Mouse (Mus musculus) heart, postnatal 25 days (tissue): Measurements from ENCODE around the gene Sema4d. TPM values are rescaled to one million over a fixed set of nuclear protein-coding genes. Genes with fewer than 3 reads are reported as not detected.

Source experiments
- DNase-seq: peaks from one replicate; pipeline ENCODE4 v3.0.0; 2022; ENCODE audit warnings: low spot score
- intact Hi-C: fragments of 180-260 bp; cut with DNase I; formaldehyde crosslinking; loops from one replicate; pipeline ENCODE4 v1.15.1; 2025
- total RNA-seq, 2 experiments: library from RNA; stranded (reverse); gene quantifications; 2 replicates each; pipeline ENCODE4 v1.2.3; 2021

Sema4d gene
- total RNA-seq, 2 experiments from 2014 or later: 61.6 to 70.0 TPM

DNA sequence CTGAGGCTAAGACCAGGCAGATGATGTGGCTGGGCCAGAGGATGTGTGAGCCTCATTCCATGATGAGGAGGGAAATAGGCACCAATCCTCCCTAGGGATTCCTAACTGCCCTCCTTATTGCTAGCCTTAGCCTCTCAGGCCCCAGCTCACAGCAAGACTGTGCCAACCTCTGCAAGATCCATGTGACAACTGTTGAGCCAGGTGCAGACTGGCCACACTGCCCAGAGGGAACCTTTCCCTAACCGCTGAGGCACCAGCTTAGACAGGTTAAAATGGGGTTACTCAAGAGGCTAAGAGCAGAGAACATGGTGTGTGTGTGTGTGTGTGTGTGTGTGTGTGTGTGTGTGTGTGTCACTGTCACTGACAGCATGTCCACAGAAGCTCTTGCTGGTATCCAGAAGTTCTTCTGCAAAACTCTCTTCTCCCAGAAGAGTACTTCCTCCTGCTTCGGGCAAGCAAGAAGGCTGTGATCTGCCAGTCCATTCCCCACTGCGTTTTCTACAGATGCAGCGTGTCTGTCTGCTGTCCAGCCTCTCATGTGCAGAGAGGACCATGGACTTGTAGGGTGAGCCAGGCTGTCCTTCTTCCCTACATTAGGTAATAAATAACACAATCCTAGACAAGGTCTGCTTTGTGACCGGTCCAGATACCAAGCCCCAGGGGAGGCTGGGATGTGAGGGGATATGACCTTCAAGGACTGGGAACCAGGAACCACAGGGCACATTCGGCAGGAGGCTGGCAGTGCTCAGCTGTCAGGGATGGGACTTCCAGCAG lies 24.8 kb upstream of the Sema4d start:
- no peak for DNase-seq
- intact Hi-C loops: no loop called here

DNA sequence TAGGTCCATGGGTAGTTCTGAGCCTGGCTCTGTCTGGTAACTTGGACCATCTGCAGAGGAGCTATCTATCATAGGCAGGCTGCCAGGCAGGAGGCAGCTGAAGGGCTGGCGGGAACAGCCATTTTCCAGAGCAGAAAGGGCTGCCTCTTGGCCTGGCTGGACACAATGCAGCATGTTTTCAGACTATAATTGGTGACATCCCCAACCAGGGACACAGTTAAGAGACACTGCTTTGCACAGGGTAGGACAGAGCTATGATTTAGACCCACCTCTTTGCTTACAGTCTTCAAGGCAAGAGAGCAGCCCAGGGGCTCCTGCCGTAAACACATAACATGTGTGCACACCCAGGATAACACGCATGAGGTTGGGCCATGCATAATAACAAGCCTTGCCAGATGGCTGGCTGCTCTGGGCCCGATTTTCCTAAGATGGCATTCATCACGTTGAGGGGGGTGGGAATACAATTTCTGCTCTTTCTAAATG lies 23.1 kb upstream of the Sema4d start:
- no peak for DNase-seq
- intact Hi-C loops: no loop called here

DNA sequence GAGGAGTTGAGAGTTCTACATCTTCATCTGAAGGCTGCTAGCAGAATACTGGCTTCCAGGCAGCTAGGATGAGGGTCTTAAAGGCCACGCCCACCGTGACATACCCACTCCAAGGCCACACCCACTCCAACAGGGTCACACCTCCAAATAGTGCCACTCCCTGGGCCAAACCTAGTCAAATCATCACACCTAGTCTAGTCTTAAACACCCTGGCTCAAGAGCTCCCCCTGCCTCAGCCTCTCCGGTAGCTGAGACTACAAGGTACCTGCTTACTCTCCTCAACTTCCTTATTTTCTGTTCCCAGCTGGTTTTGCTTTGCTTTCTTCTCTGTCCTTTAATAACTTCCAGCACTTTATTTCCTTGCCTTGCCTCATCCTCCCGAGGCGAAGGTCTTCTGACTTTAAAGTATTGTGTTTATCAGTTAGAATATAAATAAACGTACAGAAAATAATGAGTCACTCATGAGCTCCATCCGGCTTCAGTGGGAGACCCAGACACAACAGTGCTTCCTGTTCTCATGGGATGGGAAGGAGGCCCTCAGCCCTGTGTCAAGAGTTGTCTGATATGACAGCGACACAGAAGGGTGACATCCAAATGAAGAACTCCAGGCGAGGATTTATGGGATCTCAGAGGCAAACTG lies 22.4 kb upstream of the Sema4d start:
- no peak for DNase-seq
- intact Hi-C loops: no loop called here

DNA sequence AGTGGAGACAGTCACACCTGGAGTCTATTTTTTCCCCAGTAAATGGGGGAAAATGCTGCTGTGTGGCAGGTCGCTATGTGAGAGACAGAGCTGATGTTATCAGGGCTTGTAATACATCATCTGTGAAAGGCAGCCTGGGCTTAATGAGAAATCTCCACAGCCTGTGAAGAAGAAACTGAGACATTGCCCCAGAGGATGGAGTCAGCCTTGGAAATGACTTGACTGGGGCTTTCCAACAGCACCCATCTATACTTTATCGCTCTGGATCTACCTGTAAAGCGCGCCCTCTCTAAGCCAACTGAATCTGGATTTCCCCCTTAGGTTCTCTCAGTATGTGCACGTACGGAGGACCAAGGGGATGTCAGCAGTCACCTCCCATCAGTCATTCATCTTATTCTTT lies 21.1 kb upstream of the Sema4d start:
- no peak for DNase-seq
- intact Hi-C loops: no loop called here

DNA sequence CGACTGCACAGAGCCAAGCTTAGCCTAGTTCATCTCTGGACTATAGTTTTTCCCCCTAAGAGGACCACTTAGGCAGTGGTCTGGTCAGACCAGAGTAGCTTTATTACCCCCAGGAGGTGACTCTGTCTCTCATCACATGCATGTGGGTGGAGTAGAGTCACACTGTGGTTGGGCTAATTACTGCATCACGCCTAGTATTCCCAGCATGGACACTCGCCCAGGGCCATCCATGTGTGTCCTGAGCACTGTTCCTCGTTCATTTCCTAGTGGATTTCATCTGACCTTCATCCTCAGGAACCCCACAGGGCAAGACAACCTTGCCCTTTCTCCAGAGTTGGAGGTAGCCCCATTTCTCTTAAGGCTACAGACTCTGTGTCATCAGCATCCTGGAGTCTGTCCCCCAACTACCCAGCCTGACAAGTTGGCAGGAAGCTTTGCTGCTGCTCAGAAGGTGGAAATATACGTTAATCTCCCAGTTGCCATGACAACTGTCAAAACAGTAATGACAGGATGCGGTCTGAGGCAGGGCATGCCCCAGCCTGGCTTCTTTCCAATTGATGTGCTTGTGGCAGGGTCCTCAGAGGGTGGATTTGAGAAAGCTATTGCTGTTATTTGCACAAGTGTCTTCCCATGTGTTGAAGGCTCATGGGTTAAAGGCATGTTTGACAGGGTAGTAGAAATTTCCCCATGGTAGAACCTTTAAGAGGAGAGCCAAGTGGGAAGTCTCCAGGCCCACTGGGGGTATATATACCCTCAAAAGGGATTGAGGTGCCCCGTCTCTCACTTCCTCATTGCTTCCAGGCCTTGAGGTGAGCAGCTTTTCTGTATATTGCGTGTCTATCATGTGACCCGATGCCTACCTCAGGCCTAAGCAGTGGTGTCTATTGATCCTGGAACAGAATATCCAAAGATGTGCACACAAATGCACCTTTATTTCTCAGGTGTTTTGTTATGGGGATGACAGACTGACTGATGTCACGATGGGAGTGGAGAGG lies 20.4 kb upstream of the Sema4d start:
- DNase-seq: no peak
- intact Hi-C loops: no loop called here

DNA sequence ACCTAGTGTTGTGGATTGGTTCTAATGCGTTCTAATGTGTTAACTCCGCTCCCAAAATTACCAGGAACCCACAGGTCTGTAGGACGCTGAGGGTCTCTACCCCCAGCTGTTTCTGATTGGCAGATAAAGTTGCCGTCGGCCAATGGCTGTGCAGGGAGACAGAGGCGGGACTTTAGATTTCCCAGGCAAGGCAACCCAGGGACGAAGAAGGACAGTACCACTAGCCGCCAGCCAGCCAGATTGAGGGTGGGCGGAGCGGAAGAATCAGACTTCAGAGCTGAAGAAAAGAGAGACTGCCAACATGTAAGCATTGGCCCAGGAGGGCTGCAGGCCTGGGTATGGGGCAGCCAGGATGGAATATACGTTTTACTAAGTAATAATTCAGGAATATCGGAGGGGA lies 14.6 kb upstream of the Sema4d start:
- DNase-seq: no peak
- intact Hi-C loops: no loop called here

DNA sequence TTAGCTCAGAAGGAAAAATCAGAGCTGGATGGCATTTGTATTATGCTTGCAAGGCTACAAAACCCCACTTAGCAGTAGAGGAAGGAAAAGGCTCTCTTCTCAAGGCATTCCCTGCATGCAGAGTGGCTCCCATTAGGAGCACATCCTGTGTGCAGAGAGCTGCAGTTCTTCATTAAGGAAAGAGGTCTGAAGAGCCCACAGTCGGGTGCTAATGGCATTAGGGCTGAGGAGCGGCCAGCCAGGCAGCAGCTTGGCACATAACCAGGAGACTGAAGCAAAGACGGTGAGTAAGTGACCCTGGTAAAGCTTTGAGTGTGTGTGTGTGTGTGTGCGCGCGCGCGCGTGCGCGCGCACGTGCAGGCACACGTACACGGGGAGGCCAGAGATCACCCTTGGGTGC lies 12.7 kb upstream of the Sema4d start:
- DNase-seq: no peak
- intact Hi-C loops: no loop called here

DNA sequence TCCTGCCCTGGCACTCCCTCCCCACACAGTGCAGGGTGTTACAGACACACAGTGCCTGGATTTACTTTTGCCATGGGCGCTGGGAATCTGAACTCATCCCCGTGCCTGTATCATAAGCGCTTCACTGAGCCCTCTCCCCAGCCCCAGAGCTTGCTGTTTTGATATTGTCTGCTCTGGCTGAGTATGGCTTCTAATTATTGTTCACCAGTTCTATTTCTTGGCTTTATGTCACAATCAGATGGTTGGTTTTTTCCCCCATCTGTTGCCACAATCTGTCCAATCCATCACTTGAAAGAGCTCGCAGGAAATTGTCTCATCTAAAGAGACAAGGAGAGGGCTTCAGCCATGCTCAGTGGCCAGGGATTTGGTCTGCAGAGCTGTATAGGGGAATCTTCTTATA lies 12.1 kb upstream of the Sema4d start:
- intact Hi-C loops: no loop called here
- no peak for DNase-seq

DNA sequence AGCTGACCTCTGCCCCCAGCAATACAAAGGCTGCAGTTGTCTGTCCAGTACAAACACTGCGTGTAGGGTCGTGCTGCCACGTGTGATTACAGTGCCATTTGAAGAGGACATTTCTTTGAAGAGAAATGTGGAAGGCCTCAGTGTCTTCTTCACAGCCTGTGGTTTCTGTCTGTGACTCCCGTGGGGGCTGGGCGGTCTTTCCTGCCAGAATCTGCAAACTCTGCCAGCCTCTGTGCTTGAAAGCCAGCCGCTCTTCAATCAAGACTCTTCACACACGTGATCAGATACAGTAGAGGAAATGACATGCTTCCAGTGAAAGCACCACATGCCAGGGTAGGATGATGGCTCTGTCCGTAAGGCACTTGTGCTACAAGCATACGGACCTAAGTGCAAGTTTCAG lies 7.4 kb upstream of the Sema4d start:
- no peak for DNase-seq

DNA sequence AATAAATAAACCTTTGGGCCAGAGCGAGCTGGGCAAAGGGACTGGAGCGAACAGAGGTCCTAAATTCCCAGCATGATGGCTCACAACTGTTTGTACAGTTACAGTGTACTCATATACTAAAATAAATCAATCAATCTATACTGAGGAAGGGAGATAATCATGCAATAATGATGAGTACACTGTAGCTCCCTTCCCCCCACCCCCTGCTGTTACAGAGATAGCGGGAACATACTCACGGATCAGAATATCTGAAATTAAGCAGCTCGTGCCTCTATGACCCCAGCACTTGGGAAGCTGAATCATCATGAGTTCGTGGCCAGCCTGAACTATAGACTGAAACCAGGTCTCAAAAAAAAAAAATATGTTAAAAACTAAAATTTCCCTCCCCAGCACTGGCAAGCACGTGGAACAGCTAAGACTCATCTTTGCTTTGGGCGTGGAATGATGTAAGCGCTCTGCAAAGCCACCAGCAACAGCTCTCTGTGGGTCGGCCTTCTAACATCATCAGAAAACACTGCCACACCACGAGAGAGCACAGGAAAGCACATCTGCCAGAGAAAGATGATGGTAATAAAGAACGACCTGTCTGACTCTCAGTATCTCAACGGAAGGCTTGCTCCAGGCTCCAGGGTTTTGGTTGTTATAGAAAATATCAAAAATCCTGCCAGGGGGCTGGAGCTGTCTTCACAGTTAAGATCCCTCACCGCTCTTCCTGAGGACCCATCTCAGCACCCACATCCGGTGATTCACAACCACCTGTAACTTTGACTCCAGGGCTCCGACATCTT lies 6.4 kb upstream of the Sema4d start:
- intact Hi-C loops: no loop called here
- DNase-seq: no peak

More for the DNA sequence above, 7.4 kb upstream of the Sema4d start:
- intact Hi-C loops: no loop called here

DNA sequence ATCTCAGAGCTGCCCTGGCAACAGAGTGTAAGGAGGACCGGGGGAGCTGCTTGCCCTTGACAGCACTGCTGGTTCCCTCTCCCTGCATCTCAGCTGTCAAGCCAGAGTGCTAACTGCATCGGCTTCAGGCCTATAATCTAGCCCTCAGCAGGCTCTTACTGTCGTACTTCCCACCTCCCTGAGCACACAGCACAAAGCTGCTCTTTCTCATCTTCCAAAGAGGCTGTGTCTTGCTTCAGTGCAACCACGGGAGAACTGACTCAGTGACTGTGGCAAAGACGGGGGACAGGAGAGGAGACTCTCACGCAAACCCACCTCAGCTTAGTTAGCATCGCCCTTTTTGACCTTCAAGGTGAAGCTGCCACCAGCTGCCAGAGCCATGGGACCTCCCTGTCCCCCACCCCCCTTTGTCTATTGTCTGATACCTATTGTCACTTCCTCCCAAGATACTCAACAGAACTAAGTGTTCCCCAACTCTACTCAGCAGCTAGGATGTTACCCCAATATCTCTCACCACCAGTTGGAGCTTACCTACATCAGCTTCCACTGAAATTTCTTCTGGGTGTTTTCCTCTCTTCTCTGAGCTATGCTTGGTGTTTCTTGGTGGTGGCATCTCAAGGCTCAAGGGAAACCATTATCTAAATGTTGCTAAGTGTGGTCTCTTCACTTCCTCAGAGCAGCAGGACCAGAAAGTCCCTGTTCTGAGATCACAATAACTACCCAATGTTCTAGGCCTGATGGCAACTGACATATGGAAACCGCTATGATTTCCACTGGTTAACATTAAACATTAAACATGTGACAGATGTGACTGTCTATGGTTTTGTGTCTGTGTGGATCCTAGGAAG lies 4.6 kb upstream of the Sema4d start:
- DNase-seq: no peak
- intact Hi-C loops: no loop called here

DNA sequence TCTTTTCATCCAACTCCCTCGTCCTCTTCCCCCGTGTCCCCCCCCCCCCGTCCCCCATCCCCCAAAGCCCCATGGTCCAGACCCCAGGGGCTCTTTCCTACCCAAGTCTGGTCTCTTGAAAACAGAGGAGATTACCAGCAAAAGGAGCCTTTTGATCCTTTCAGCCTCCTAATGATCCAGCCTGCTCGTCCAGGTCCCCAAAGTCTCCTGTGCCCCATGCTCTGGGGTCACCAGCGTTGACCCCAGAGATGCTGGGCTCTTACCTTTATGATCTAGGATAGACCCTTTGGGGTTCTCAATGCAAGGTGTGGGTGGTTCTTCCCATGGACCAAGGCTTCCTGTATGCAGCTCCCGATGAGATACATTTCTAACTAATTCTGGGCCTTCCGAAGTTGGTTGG lies 401 bp upstream of the Sema4d start:
- intact Hi-C loops: no loop called here
- DNase-seq: no peak

DNA sequence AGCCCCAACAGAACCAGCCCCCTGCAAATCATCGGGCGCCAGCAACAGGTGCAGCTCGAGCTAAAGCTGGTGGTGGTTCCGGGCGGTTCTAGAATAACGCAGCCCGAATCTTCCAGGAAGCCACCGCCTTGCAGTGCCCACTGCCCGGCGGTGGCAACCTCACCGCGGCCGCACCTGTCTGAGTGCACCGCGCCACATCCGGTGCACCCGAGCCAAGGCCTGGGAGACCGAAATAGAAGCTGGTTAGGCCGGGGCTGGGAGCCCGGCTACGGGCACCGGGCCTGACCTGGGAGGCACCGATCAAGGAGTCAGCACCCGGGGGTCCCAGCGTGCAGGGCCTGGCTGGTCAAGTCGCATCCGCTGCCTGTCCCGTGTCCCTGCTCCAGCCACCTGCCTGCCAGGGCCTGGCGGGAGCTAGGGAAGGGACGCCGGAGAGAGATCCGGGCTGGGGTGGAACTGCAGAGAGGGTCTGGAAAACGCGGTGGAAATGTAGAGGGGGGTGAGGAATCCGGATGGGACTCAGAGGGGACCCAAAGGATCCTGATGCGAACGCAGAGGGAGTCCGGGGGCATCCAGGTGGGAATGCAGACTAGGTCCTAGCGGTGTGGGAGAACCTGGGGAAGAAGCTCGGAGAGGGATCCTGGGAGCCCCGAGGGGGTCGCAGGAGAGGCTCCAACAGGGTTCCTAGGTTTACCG lies 670 bp downstream of the Sema4d start:
- intact Hi-C loops: no loop called here
- DNase-seq: no peak

DNA sequence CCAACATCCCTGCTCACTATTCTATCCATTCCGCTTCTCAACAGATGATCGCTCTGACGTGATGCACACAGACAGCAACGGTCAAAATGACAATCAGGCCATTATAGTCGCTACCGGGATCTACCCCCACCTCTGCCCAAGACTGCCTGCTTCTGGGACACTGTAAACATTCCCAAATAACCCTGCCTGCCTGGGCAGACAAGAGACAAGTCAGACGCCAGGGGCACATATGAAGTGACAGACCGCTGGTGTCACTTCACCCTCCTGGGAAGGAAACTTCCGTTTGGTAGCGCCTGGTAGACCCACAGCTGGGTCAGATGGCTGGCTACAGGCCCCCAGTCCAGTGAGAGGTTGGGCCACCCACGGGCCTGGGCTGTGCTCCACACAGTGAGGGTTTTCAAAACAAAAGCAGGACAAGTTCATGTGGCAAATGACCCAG lies 1.4 kb downstream of the Sema4d start:
- no peak for DNase-seq
- intact Hi-C loops: no loop called here

DNA sequence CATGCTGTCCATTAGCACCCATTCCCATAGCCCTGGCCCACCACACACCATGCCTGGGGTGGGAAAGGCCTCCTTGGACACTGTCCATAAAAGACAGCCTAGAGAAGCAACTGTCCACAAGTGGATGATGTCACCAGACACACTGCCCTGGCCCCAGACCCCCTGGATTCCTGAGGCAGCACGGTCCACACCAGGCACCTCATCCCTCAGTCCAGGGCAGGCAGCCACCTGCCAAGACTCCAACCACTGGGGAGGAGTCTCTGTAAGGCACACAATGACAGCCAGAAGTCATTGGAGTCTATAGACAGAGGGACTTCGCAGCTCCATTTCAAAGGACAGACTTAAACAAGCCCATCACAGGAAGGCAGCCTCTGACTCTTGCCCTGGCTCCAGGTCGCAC lies 1.9 kb downstream of the Sema4d start:
- intact Hi-C loops: no loop called here
- DNase-seq: no peak

DNA sequence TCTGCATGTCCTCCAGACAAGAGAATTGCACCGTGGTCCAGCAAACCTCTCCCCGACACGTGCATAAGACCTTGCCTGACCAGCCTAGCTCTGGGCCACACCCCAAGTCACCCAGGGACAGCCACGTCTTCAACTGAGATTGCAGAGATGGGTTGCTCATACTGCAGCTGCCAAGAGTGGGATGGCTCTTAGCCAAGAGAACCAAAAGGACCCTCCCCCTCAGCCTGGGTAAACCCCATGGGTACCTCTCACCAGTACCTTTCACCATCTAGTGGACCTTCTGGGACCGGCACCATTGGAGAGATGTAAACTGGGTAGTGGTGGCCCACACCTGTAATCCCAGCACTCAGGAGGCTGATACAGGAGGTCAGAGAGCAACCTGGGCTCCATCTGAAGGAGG lies 2.8 kb downstream of the Sema4d start:
- no peak for DNase-seq
- intact Hi-C loops: no loop called here

DNA sequence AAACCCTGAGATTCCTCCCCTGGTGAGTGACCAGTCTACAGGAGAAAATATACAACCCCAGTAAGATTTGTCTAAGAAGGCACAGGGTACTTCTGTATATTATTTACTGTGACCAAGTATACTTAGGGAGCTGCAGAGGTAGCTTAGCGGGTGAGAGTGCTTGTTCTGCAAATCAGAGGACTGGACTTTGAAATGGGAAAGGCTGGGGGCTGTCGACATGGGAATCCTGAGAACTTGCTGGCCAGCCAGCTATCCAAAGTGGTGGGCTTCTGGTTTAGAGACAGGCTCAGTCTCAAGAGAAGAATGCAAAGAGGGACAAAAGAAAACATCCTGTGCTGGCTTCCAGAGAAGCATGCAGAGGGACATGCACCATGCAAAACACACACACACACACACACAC lies 5.7 kb downstream of the Sema4d start:
- no peak for DNase-seq
- intact Hi-C loops: no loop called here

DNA sequence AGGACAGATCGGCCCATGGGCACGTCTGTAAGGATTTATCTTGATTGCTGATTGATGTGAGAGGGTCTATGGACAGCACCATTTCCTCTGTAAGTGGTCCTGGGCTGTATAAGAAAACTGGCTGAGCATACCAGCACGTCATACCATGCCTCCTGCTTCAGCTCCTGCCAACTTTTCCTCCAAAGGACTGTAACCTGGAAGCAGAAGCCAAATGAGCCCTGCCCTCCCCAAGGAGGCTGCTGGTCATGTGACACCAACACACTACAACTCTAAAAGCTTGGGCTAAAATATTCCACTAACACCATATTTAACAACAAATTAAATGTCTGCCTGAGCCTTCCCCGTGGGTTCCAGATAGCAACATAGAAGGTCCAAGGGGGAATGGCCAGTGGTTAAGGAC lies 6.9 kb downstream of the Sema4d start:
- intact Hi-C loops: no loop called here
- DNase-seq: no peak
